Mouse (Mus musculus): ENCODE measurements around the gene Sult6b1.

The Sult6b1 gene

GRCm38 (mm10) chr17:78883291-78883690 is 23.5 kb downstream of the Sult6b1 start:
- no peak for DNase-seq (ENCODE audit: low spot score)

GRCm38 (mm10) chr17:78882401-78883112 is 24.2 kb downstream of the Sult6b1 start, which contains the start of gene Eif2ak2:
Gene Eif2ak2 (minus strand): TSS chr17:78882573.
- peak; percentile 73 for DNase-seq (ENCODE audit: low spot score)

- no peak for DNase-seq (ENCODE audit: low spot score)
Observed at GRCm38 (mm10) chr17:78881878-78882304, 24.9 kb downstream of the Sult6b1 start.

- no peak for DNase-seq (ENCODE audit: low spot score)
Observed at GRCm38 (mm10) chr17:78873886-78874285, 32.9 kb downstream of the Sult6b1 start.

GRCm38 (mm10) chr17:78856243-78856642 is 50.5 kb downstream of the Sult6b1 start:
- DNase-seq (ENCODE audit: low spot score): no peak

GRCm38 (mm10) chr17:78842271-78842928 is 64.4 kb downstream of the Sult6b1 start:
- DNase-seq (ENCODE audit: low spot score): no peak

GRCm38 (mm10) chr17:78836056-78836455 is 70.7 kb downstream of the Sult6b1 start:
- peak; percentile 41 for DNase-seq (ENCODE audit: low spot score)

- DNase-seq (ENCODE audit: low spot score): peak; percentile 99
Observed at GRCm38 (mm10) chr17:78834856-78835835, 71.6 kb downstream of the Sult6b1 start, which contains the start of the genes Heatr5b and Gpatch11. Gene Heatr5b (minus strand): TSS chr17:78835364. Gene Gpatch11 (plus strand): TSS chr17:78835567.
